Mouse (Mus musculus): Measurements from ENCODE around the gene Etv2.

DNA sequence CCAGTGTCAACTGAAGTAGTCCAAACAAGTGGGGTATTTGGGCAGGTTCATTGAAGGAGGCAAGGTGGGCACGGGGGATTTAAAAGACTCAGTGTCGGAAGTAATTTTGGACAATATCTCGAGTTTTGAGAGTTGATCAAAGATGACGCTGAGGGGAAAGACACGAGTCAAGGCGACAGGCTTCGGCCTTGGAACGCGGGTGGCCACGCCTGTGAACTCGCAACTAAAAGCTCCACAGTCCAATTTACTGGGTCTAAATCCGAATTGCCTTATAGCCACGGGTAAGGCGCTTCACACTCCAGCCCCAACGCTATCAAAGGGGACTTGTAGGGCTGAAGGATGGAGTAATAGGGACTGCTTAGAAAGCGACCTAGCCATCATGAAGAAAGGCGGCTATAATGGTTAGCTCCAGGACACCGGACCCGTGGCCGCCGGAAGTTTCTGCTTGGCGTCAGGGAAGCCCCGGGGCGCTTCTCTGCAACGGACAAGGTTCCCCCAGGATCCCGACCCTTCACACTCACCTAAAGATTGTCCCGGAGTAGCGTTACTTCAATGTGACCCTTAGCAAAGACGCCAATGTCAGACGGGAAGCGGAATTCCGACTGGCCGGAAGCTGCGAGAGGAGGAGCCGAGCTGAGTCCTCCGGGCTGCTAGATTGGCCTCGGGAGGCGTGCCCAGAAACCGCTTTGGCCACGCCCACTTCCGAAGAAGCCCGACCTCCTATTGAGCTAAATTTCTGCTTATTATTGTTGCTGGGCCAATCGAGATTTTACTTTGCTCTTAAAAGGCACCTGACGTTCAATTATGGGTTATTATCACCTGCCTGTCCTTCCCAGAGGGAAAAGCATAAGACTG is 9.9 kb downstream of the Etv2 start, which contains the start of gene Cox6b1:
- TF ChIP-seq EP300 (IDR thresholded peaks at IDR 0.05): no peak
- TF ChIP-seq CTCF (IDR thresholded peaks at IDR 0.05): no peak
